Mouse (Mus musculus): ENCODE measurements around the gene Zfyve26. TPM values are rescaled to one million over a fixed set of nuclear protein-coding genes. Genes with fewer than 3 reads are reported as not detected.

The Zfyve26 gene
- polyA plus RNA-seq, 1 experiment from 2014 or later: 7.6 TPM

DNA sequence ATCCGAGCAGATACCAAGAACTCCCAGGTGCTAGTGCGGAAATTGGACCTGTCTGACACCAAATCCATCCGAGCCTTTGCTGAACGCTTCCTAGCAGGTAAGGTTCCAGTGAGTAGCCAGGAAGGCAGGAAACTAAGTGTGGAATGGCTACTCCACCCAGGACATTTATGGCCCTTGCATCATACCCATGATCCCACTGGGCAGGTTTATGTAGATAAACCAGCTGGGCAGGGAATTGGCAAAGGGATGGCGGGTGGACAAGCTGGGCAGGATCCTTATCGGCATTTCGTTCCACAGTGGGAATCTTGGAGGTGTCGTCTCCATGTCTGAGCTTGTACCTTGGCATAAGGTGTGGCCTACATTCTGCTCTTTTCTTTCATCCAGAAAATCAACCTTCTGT, 84.7 kb downstream of the Zfyve26 start:
- TF ChIP-seq CTCF (IDR thresholded peaks at IDR 0.05; ENCODE audit: low read depth): no peak
- Histone ChIP-seq H3K9me3 (replicated peaks; ENCODE audit: low read length) (no peaks in the 10 kb centered on the region), H3K27ac (no peak overlapping the region), H3K27me3 (ENCODE audit: insufficient read depth, low read length) (no peaks in the 10 kb centered on the region), H3K4me3 (replicated peaks; ENCODE audit: low read depth, low read length) (no peak overlapping the region), H3K4me1 (replicated peaks; ENCODE audit: insufficient read depth, low read length) (no peaks in the 10 kb centered on the region), H3K4me2 (ENCODE audit: low read length) (no peak overlapping the region), H3K9ac (ENCODE audit: low read depth, low read length) (no peak overlapping the region), H3K36me3 (ENCODE audit: insufficient read depth, low read length) (no peaks in the 10 kb centered on the region)
- DNase-seq (ENCODE audit: low spot score) (no peak), ATAC-seq (replicated peaks; ENCODE audit: low FRiP score, low read depth) (no peak)
- 76% methylated on average over 8 of the region's 8 CpGs for WGBS

DNA sequence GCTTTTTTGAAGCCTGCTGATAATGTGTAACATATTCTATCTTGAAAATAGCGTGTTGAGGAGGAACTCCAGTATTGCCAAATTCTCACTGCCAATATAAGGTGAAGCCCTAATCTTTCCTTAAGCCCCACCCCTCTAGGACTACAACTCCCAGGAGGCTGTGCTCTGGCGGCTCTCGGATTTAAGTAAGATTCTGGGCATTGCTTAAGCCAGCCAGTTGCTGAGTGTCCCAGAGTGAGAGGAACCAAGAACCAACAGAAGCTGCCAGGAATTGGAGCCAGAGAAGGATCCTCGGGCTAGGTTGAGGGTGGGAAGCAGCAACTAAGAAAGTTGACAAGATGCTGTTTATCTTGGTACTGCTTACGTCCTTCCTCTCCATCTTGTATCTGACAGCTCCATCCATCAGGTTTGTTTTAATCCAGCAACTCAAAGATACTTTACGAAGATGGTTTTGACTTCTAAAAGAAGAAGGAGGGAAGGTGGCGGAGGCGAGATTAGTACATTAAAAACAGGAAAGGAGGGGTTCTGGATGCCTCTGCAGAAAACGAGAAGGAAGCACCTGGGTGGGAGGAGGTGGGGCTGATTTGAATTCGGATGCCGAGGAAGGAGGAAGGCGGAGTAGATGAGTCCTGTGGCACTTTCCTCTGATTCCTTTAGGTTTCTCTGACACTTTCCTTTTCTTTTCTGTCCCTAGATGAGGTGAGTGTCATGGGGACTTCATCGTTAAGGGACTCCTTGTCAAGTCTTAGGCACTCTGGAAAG, 87.2 kb downstream of the Zfyve26 start, which contains the start of gene Rdh12:
TSS of gene Rdh12 (plus strand) at position 212 of the 762 bp plus-strand sequence.
- H3K27me3 ChIP-seq (ENCODE audit: insufficient read depth, low read length): no peaks in the 10 kb centered on the region
- no peaks in the 10 kb centered on the region for H3K36me3 ChIP-seq (ENCODE audit: insufficient read depth, low read length)
- ATAC-seq (replicated peaks; ENCODE audit: low FRiP score, low read depth) (0 out of 2 replicates have a peak, but pooled peaks have one; percentile 59), DNase-seq (ENCODE audit: low spot score) (peak; percentile 65)
- no peaks in the 10 kb centered on the region for H3K4me1 ChIP-seq (replicated peaks; ENCODE audit: insufficient read depth, low read length)
- no peak for TF ChIP-seq CTCF (IDR thresholded peaks at IDR 0.05; ENCODE audit: low read depth)
- H3K27ac ChIP-seq: no peak within 1 kb of the TSS
- H3K9ac ChIP-seq (ENCODE audit: low read depth, low read length): peak within 1 kb of the TSS; percentile 46; the same call in 1 of the 2 replicates
- peak within 1 kb of the TSS; percentile 57 for H3K4me2 ChIP-seq (ENCODE audit: low read length)
- no peaks in the 10 kb centered on the region for H3K9me3 ChIP-seq (replicated peaks; ENCODE audit: low read length)
- H3K4me3 ChIP-seq (replicated peaks; ENCODE audit: low read depth, low read length): peak within 1 kb of the TSS; percentile 34
- 2% methylated on average over 13 of the region's 13 CpGs for WGBS

DNA sequence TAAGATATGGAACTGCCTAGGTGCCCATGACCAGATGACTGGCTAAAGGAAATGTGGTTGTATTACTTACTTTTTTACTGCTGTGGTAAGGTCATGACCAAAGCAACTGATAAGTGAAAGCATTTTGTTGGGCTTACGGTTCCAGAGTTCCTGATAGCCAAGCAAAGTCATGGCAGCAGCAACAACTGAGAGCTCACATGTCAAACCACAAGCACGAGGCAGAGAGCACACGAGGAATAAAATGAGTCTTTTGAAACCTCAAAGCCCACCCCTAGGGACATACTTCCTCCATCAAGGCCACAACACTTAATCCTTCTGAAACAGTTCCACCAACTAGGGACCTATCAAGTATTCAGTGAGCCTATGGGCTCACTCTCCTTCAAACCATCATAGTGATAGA, 94.2 kb downstream of the Zfyve26 start:
- no peaks in the 10 kb centered on the region for H3K27me3 ChIP-seq (ENCODE audit: insufficient read depth, low read length)
- H3K4me1 ChIP-seq (replicated peaks; ENCODE audit: insufficient read depth, low read length): no peaks in the 10 kb centered on the region
- no peak for DNase-seq (ENCODE audit: low spot score)
- H3K27ac ChIP-seq: no peak overlapping the region
- H3K4me2 ChIP-seq (ENCODE audit: low read length): no peak overlapping the region
- H3K4me3 ChIP-seq (replicated peaks; ENCODE audit: low read depth, low read length): no peak overlapping the region
- no peaks in the 10 kb centered on the region for H3K36me3 ChIP-seq (ENCODE audit: insufficient read depth, low read length)
- TF ChIP-seq CTCF (IDR thresholded peaks at IDR 0.05; ENCODE audit: low read depth): no peak
- H3K9ac ChIP-seq (ENCODE audit: low read depth, low read length): no peak overlapping the region
- 77% methylated on average over 3 of the region's 3 CpGs for WGBS
- ATAC-seq (replicated peaks; ENCODE audit: low FRiP score, low read depth): no peak
- H3K9me3 ChIP-seq (replicated peaks; ENCODE audit: low read length): no peaks in the 10 kb centered on the region

DNA sequence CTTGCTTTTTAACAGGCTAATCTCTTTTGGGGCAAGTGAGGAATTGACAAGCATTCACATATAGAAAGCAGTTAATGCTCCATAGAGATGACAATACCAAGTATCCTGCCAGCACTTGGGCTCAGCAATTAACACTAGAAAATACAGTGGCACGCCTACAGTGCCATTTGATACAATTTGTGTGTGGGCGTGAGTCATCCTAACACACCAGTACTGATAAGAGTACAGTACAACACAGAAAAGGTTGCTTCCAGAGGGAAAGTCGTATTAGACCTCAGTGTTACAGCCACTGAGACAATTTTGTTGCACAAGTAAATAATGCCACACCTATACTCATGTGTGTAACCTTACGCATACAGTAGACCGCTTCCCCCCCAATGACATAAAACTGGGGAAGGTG, 99.0 kb downstream of the Zfyve26 start:
- no peaks in the 10 kb centered on the region for H3K27me3 ChIP-seq (ENCODE audit: insufficient read depth, low read length)
- H3K4me2 ChIP-seq (ENCODE audit: low read length): no peak overlapping the region
- ATAC-seq (replicated peaks; ENCODE audit: low FRiP score, low read depth) (no peak), DNase-seq (ENCODE audit: low spot score) (no peak)
- no peak overlapping the region for H3K27ac ChIP-seq
- no peaks in the 10 kb centered on the region for H3K9me3 ChIP-seq (replicated peaks; ENCODE audit: low read length)
- H3K4me1 ChIP-seq (replicated peaks; ENCODE audit: insufficient read depth, low read length): no peaks in the 10 kb centered on the region
- no peak overlapping the region for H3K9ac ChIP-seq (ENCODE audit: low read depth, low read length)
- no peaks in the 10 kb centered on the region for H3K36me3 ChIP-seq (ENCODE audit: insufficient read depth, low read length)
- WGBS: 76% methylated on average over 5 of the region's 5 CpGs
- H3K4me3 ChIP-seq (replicated peaks; ENCODE audit: low read depth, low read length): no peak overlapping the region
- no peak for TF ChIP-seq CTCF (IDR thresholded peaks at IDR 0.05; ENCODE audit: low read depth)

DNA sequence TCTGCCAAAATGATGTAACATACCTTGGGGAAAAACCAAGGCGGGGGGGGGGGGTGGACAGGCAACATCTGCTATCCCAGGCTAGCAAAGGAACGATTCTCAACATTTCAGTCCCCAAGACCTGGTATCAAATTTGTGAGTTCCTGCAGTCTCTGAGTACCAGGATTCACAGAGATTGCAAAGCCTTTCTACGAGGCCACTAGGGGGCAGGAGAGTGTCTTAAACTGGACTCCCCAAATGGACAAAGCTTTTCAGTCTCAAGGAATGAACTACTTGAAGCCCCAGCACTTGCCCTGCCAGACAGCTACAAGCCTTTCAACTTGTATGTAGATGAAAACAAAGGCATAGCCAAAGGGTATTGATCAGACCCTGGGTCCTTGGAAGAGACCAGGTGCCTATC, 102.7 kb downstream of the Zfyve26 start:
- TF ChIP-seq CTCF (IDR thresholded peaks at IDR 0.05; ENCODE audit: low read depth): peak; percentile 84
- H3K4me2 ChIP-seq (ENCODE audit: low read length): no peak overlapping the region
- DNase-seq (ENCODE audit: low spot score): peak; percentile 89
- no peak overlapping the region for H3K9ac ChIP-seq (ENCODE audit: low read depth, low read length)
- no peak overlapping the region for H3K4me3 ChIP-seq (replicated peaks; ENCODE audit: low read depth, low read length)
- H3K4me1 ChIP-seq (replicated peaks; ENCODE audit: insufficient read depth, low read length): peaks cover 8% of the 10 kb centered on the region
- WGBS: 5% methylated on average over 3 of the region's 3 CpGs
- no peaks in the 10 kb centered on the region for H3K27me3 ChIP-seq (ENCODE audit: insufficient read depth, low read length)
- no peaks in the 10 kb centered on the region for H3K36me3 ChIP-seq (ENCODE audit: insufficient read depth, low read length)
- H3K9me3 ChIP-seq (replicated peaks; ENCODE audit: low read length): no peaks in the 10 kb centered on the region
- no peak for ATAC-seq (replicated peaks; ENCODE audit: low FRiP score, low read depth)
- no peak overlapping the region for H3K27ac ChIP-seq

DNA sequence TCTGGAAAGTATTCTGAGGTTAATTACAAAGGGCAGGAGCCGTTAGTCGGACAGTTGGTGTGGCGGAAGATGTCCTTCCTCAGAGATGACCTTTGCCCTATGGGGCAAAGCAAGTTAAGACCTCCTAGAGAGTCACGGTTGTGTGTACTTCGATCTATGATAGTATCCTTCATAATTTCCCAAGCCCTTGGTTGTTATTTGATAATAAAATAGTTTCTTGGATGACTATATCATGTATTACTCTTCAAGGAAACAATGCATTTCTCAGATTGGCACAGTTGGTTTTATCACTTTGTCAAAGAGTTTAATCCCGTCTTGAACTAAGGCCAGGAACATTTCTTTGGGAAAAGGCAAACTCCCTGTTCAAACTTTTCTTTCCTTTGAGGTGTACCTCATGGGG, 103.9 kb downstream of the Zfyve26 start, which contains the start of gene Rdh11:
TSS of gene Rdh11 (minus strand) at position 101 of the 400 bp plus-strand sequence.
- Histone ChIP-seq H3K9ac (ENCODE audit: low read depth, low read length) (peak within 1 kb of the TSS; percentile 44), H3K4me1 (replicated peaks; ENCODE audit: insufficient read depth, low read length) (peaks cover 8% of the 10 kb centered on the region), H3K4me3 (replicated peaks; ENCODE audit: low read depth, low read length) (peak within 1 kb of the TSS; percentile 43), H3K36me3 (ENCODE audit: insufficient read depth, low read length) (peaks cover 9% of the 10 kb centered on the region; the same call in 1 of the 2 replicates), H3K9me3 (replicated peaks; ENCODE audit: low read length) (no peaks in the 10 kb centered on the region), H3K27me3 (ENCODE audit: insufficient read depth, low read length) (no peaks in the 10 kb centered on the region), H3K4me2 (ENCODE audit: low read length) (peak within 1 kb of the TSS; percentile 80), H3K27ac (no peak within 1 kb of the TSS)
- no peak for DNase-seq (ENCODE audit: low spot score)
- 58% methylated on average over 6 of the region's 6 CpGs for WGBS
- no peak for ATAC-seq (replicated peaks; ENCODE audit: low FRiP score, low read depth)
- no peak for TF ChIP-seq CTCF (IDR thresholded peaks at IDR 0.05; ENCODE audit: low read depth)
